Mouse (Mus musculus) MEL (cell line): ENCODE data around the gene Itpk1.

Experiments
- CTCF ChIP-seq, 3 experiments: IDR thresholded peaks in 2 of 3; conservative IDR thresholded peaks in 1 of 3; 2 replicates each; pipeline ENCODE4 v1.5.1; 2011 to 2012; ENCODE audit warnings: low read length in 3 of 3, low read depth in 2 of 3, mild to moderate bottlenecking in 2 of 3, improper control_type of control experiment in 1 of 3, inconsistent platforms in 1 of 3, mixed read lengths in 1 of 3, moderate library complexity in 1 of 3; ENCODE audit not compliant: control insufficient read depth in 1 of 3, insufficient read depth in 1 of 3, poor library complexity in 1 of 3, severe bottlenecking in 1 of 3
- EP300 ChIP-seq, 2 experiments: IDR thresholded peaks; 2 replicates each; pipeline ENCODE4 v1.6.1; 2011; ENCODE audit warnings: improper control_type of control experiment in 2 of 2, low read length in 2 of 2, low read depth in 1 of 2, mild to moderate bottlenecking in 1 of 2
- HCFC1 ChIP-seq: IDR thresholded peaks from 2 replicates; pipeline ENCODE4 v1.6.1; 2012; ENCODE audit warnings: low read depth, mild to moderate bottlenecking, inconsistent platforms, low read length, improper control_type of control experiment, moderate library complexity
- MAX ChIP-seq: IDR thresholded peaks from 2 replicates; pipeline ENCODE4 v1.6.1; 2011; ENCODE audit warnings: low read length, improper control_type of control experiment
- MXI1 ChIP-seq: IDR thresholded peaks from 2 replicates; pipeline ENCODE4 v1.6.1; 2011; ENCODE audit warnings: mild to moderate bottlenecking, low read depth, low read length, improper control_type of control experiment
- NELFE ChIP-seq: IDR thresholded peaks from 2 replicates; pipeline ENCODE4 v1.6.1; 2011; ENCODE audit warnings: low read depth, low read length, improper control_type of control experiment
- NRF1 ChIP-seq: IDR thresholded peaks from 2 replicates; pipeline ENCODE4 v1.6.1; 2014; ENCODE audit warnings: low read depth, mild to moderate bottlenecking, inconsistent platforms, low read length, improper control_type of control experiment, moderate library complexity; ENCODE audit not compliant: poor library complexity, insufficient read depth, severe bottlenecking
- POLR2A ChIP-seq, 2 experiments: IDR thresholded peaks; 2 replicates each; pipeline ENCODE4 v1.6.1; 2011 to 2012; ENCODE audit warnings: low read length in 2 of 2, mild to moderate bottlenecking in 2 of 2, control low read depth in 1 of 2, improper control_type of control experiment in 1 of 2, low read depth in 1 of 2, moderate library complexity in 1 of 2; ENCODE audit not compliant: control insufficient read depth in 1 of 2, insufficient read depth in 1 of 2, poor library complexity in 1 of 2
- SIN3A ChIP-seq: IDR thresholded peaks from 2 replicates; pipeline ENCODE4 v1.6.1; 2012; ENCODE audit warnings: low read length, improper control_type of control experiment, inconsistent platforms
- UBTF ChIP-seq: IDR thresholded peaks from 2 replicates; pipeline ENCODE4 v1.6.1; 2012; ENCODE audit warnings: low read depth, mild to moderate bottlenecking, inconsistent platforms, low read length, improper control_type of control experiment, moderate library complexity, borderline replicate concordance; ENCODE audit not compliant: insufficient read depth

DNA sequence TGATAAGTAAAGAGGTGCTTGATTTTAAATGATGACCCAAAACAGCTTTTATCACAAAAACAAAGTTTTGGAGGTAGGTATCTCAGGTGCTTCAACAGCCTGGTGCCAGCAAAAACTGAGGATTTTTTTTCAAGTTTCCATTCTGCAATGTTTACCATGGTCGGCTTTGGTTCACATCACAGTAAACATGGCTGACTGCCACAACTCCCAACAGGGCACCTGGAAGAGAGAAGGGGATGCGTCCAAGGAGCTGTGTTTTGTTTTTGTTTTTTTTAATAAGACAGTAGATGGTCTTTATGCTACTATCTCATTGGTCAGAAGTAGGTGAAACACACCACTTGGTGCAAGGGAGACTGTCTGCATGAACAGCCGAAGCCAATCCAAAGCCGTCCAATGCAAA, 54.1 kb downstream of the Itpk1 start:
- TF ChIP-seq POLR2A (IDR thresholded peaks at IDR 0.05; ENCODE audit: control insufficient read depth in 1 of 2, insufficient read depth in 1 of 2, low read depth in 1 of 2, low read length in 2 of 2, poor library complexity in 1 of 2) (no peak), CTCF (IDR thresholded peaks at IDR 0.05 in 2 of 3, conservative IDR thresholded peaks at IDR 0.05 in 1 of 3; ENCODE audit: control insufficient read depth in 1 of 3, insufficient read depth in 1 of 3, low read depth in 2 of 3, low read length in 3 of 3, poor library complexity in 1 of 3, severe bottlenecking in 1 of 3) (no peak), NELFE (no peak), UBTF (no peak), SIN3A (no peak), HCFC1 (no peak), MXI1 (no peak), NRF1 (no peak), EP300 (IDR thresholded peaks at IDR 0.05; ENCODE audit: low read depth in 1 of 2, low read length in 2 of 2) (no peak), MAX (no peak)
